Mouse (Mus musculus) brain, embryonic 14.5 days (tissue): ENCODE measurements around the gene Uba5.

Experiments used
- CTCF ChIP-seq: fragments of 200-500 bp; IDR thresholded peaks from 2 replicates; pipeline ENCODE4 v1.5.1; 2012; ENCODE audit warnings: inconsistent platforms, mild to moderate bottlenecking, moderate library complexity, borderline replicate concordance; ENCODE audit not compliant: insufficient read depth, insufficient read length; ENCODE audit errors: extremely low read depth
- POLR2A ChIP-seq: fragments of 200-500 bp; IDR thresholded peaks from 2 replicates; pipeline ENCODE4 v1.6.1; 2012; ENCODE audit warnings: mild to moderate bottlenecking, inconsistent platforms, borderline replicate concordance; ENCODE audit not compliant: poor library complexity, insufficient read depth, insufficient read length, severe bottlenecking; ENCODE audit errors: extremely low read depth

DNA sequence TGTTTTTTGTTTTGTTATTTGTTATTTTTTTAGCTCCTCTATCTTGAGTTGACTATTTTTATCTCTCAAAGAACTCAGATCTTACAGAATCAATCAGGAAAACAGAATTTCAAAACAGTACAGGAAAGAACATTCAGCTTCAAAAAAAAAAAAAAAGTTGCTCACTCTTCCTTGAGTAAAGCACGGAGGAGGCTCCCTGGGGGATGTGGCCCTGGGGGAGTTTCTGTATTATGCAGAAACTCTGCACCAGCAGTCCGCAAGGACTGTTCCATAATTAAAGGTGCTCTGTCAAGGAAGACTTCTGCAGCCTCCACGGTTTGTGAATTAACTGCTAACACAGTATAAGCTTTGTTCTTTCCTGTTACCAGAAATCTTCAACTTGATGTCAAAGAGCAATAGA, 38.5 kb upstream of the Uba5 start:
- TF ChIP-seq CTCF (no peak), POLR2A (no peak)
